Mouse (Mus musculus): ENCODE results near the gene Hoxa9.

DNA sequence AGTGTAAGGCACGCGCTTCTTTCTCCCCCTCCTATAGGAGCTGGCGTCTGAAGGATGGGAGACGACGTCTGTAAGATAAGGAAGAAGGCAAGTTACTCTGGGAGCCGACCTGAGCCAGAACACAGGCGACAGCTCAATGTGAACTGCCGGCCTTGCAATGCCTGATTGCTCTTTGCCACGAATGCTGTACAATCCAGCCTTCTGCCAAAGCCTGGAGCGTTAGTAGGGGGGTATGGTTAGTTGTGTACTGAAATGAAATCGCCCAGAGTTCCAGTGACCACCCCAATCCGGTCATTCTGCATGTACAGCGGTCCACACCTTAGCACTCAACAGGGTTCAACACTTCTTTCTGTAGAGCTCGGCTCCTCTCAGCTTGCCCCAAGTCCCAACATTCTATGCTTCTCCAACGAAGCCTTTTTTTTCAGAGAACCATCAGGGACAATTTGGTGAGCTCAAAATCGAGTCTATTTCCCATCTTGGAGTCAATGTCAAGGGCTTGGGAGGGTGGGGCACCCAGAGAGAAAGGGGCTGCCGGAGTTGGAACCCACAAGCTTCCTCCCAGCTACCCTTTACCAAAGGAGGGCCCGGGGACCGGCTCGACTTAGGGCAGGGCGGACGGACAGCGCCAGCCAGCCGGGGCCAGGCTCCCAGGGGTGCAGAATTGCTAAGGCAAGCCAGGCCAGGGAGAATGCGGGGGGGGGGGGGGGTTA is 28.3 kb upstream of the Hoxa9 start:
- TF ChIP-seq CTCF (IDR thresholded peaks at IDR 0.05; ENCODE audit: low read depth, low read length) (no peak), POLR2A (IDR thresholded peaks at IDR 0.05; ENCODE audit: borderline replicate concordance, low read depth, low read length) (no peak)

Measured in bone marrow macrophage, adult 2 months (primary cell).